Mouse (Mus musculus) spleen, adult 2 months (tissue): ENCODE measurements around the gene Izumo4. TPM values are rescaled to one million over a fixed set of nuclear protein-coding genes. Genes with fewer than 3 reads are reported as not detected.

ENCODE experiments used
- DNase-seq, 2 experiments: peaks; one replicate each; pipeline versions ENCODE4 v3.0.0 to v3.0.0-alpha.2; 2012 to 2021; ENCODE audit warnings: low spot score in 2 of 2, low read depth in 1 of 2
- H3K27ac ChIP-seq: fragments of 200-500 bp; 2 replicates; pipeline ENCODE4 v1.5.1; 2012; ENCODE audit warnings: low read length, inconsistent platforms; ENCODE audit not compliant: insufficient read depth
- H3K27me3 ChIP-seq: fragments of 200-500 bp; 2 replicates; pipeline ENCODE4 v1.6.1; 2012; ENCODE audit warnings: mild to moderate bottlenecking, moderate library complexity, low read length, inconsistent platforms; ENCODE audit not compliant: control insufficient read depth, insufficient read depth
- H3K36me3 ChIP-seq: fragments of 200-500 bp; 2 replicates; pipeline ENCODE4 v1.6.1; 2012; ENCODE audit warnings: mild to moderate bottlenecking, low read length, inconsistent platforms; ENCODE audit not compliant: control insufficient read depth, insufficient read depth
- H3K4me1 ChIP-seq: fragments of 200-500 bp; 2 replicates; pipeline ENCODE4 v1.6.1; 2011; ENCODE audit warnings: inconsistent platforms; ENCODE audit not compliant: control insufficient read depth, insufficient read depth, insufficient read length
- H3K4me3 ChIP-seq: fragments of 200-500 bp; 2 replicates; pipeline ENCODE4 v1.5.1; 2011; ENCODE audit warnings: mild to moderate bottlenecking, inconsistent platforms; ENCODE audit not compliant: insufficient read depth, insufficient read length; ENCODE audit errors: extremely low read depth
- CTCF ChIP-seq: fragments of 200-500 bp; IDR thresholded peaks from 2 replicates; pipeline ENCODE4 v1.5.1; 2011; ENCODE audit warnings: mild to moderate bottlenecking, inconsistent platforms; ENCODE audit not compliant: insufficient read depth, insufficient read length, insufficient replicate concordance; ENCODE audit errors: extremely low read depth
- POLR2A ChIP-seq: fragments of 200-500 bp; IDR thresholded peaks from 2 replicates; pipeline ENCODE4 v1.6.1; 2011; ENCODE audit warnings: low read depth, low read length, inconsistent platforms
- WGBS: fragments of 180-500 bp; shearing (Covaris S2); methylation state at CpG from one replicate; pipeline ENCODE4 v1.1.7; 2018; 5-methylcytosine and 5-hydroxymethylcytosine counted together
- polyA plus RNA-seq: library from polyadenylated mRNA; depleted of rRNA; stranded (reverse); fragments of >200 nt; gene quantifications from 2 replicates; pipeline ENCODE4 v1.2.3, GENCODE M21; 2012

Izumo4 gene
- polyA plus RNA-seq, 1 experiment: 49.0 TPM

GRCm38 (mm10) chr10:80674851-80675404, 27.1 kb upstream of the Izumo4 start:
- peaks cover 65% of the 10 kb centered on the region for H3K4me1 ChIP-seq
- no peak for DNase-seq
- WGBS: 4% methylated on average over 6 of the region's 6 CpGs
- no peaks in the 10 kb centered on the region for H3K27me3 ChIP-seq
- H3K4me3 ChIP-seq: peak overlapping the region; percentile 82
- H3K27ac ChIP-seq: peak overlapping the region; percentile 56
- TF ChIP-seq POLR2A (no peak), CTCF (no peak)
- H3K36me3 ChIP-seq: peaks cover 36% of the 10 kb centered on the region

DNA sequence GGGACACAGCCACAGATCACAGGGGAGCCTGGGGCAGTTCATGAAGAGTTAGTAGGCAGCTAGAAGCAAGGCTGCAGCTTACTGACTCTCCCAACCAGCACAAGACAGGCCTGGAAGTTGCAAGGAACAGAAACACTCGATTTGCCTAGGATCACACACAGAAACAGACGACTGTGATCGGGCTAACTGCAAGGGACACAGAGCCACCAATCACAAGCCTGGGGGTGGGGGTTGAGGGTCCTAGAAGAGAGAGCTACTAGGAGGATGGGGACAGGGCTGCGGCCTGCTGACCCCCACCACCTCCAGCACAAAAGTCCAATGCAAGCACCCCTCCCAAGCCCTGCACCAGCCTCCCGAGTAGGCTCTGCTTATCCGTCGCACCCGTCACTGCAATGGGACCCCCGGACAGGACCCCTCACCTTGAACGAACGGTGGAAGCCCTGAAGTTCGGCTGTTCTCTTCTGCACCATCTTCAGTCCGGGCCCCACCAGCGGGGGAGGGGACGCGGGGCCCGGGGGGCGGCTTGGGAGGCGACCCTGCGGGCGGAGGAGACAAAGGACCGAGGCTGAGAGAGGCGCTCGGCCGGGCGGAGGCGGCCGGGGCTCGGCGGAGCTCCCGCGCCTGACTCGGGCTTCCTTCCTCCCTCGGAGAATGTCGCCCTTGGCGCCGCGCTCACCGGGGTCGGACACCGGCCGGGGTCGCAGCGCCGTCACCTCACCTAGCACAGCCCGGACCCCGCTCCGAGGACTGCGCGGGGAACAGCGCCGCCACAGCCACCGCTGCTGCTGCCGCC, 26.4 kb upstream of the Izumo4 start:
- no peak for DNase-seq
- WGBS: under 1% methylated on average over 45 of the region's 54 CpGs
- peaks cover 30% of the 10 kb centered on the region for H3K36me3 ChIP-seq
- H3K4me1 ChIP-seq: peaks cover 66% of the 10 kb centered on the region
- peak overlapping the region; percentile 56 for H3K27ac ChIP-seq
- peak overlapping the region; percentile 82 for H3K4me3 ChIP-seq
- no peaks in the 10 kb centered on the region for H3K27me3 ChIP-seq
- TF ChIP-seq CTCF (no peak), POLR2A (no peak)

DNA sequence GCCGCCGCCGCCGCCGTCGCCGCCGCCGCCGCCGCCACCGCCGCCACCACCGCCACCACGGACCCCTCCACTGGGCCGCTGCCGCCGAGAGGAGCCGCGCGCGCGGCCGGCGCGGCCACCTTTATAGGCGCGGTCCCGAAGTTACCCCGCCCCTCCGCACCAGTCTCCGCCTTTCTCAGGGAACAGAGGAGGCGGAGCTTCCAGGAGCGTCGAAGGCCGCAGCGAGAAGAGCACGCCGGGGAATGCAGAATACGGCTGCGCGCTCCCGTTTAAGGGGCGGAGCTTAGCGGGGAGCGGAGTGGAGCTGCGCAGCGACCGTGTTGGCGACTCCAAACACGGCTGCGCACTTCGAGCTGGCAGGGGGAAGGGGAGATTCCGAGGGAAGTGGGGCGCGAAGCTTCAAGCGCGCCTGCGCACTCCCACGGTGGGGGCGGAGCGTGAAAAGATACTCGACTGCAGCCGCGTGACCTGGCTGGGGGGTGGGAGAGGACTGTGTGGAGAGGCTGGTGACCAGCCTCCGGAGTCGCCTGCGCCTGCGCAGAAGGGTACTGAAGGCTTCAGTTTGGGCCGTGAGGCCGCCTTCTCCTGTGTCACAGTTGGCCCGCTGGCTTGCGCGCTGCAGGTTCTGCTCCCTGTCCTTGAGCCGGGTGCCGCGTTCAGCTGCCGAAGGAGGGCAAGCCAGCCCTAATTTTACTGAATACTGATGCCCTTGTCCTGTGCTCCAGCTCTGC, 25.6 kb upstream of the Izumo4 start:
- peaks cover 24% of the 10 kb centered on the region for H3K36me3 ChIP-seq
- TF ChIP-seq POLR2A: peak; percentile 99
- TF ChIP-seq CTCF: no peak
- H3K4me3 ChIP-seq: peak overlapping the region; percentile 82
- peak overlapping the region; percentile 98 for H3K27ac ChIP-seq
- H3K27me3 ChIP-seq: no peaks in the 10 kb centered on the region
- WGBS: under 1% methylated on average over 66 of the region's 78 CpGs
- DNase-seq: peak; percentile 99 to 100
- peaks cover 67% of the 10 kb centered on the region for H3K4me1 ChIP-seq

GRCm38 (mm10) chr10:80677128-80677875, 24.7 kb upstream of the Izumo4 start:
- Histone ChIP-seq H3K4me3 (peak overlapping the region; percentile 65), H3K36me3 (peaks cover 17% of the 10 kb centered on the region), H3K27ac (peak overlapping the region; percentile 98), H3K27me3 (no peaks in the 10 kb centered on the region), H3K4me1 (peaks cover 64% of the 10 kb centered on the region)
- no peak for DNase-seq
- no peak for TF ChIP-seq CTCF
- no peak; the same call in 1 of the 2 replicates for TF ChIP-seq POLR2A
- WGBS: 3% methylated on average over 9 of the region's 9 CpGs

- WGBS: under 1% methylated on average over 8 of the region's 8 CpGs
- 0 out of 2 replicates have a peak, but pooled peaks have one; percentile 3 for TF ChIP-seq POLR2A
- no peak for TF ChIP-seq CTCF
- Histone ChIP-seq H3K27ac (peak within 1 kb of the TSS; percentile 98), H3K27me3 (no peaks in the 10 kb centered on the region), H3K36me3 (peaks cover 10% of the 10 kb centered on the region), H3K4me1 (peaks cover 61% of the 10 kb centered on the region), H3K4me3 (peak within 1 kb of the TSS; percentile 65)
- peak in 1 of 2 experiments; percentile 92 for DNase-seq
Measured at GRCm38 (mm10) chr10:80677942-80678436, 24.0 kb upstream of the Izumo4 start, which contains the start of gene Mknk2. Gene Mknk2, minus strand, starts transcription at chr10:80678112.

- 19% methylated on average over 9 of the region's 10 CpGs for WGBS
- Histone ChIP-seq H3K27me3 (no peaks in the 10 kb centered on the region), H3K27ac (peak overlapping the region; percentile 98), H3K4me1 (peaks cover 61% of the 10 kb centered on the region), H3K36me3 (peaks cover 4% of the 10 kb centered on the region; the same call in 1 of the 2 replicates), H3K4me3 (0 out of 2 replicates have a peak overlapping the region, but pooled peaks have one; percentile 8)
- TF ChIP-seq CTCF: no peak
- no peak for TF ChIP-seq POLR2A
- no peak for DNase-seq
Measured at GRCm38 (mm10) chr10:80678601-80679377, 23.2 kb upstream of the Izumo4 start.
